Mouse (Mus musculus) stomach, postnatal 0 days (tissue): ENCODE data around the gene Ascc1.

Experiments used
- CTCF ChIP-seq: IDR thresholded peaks from 2 replicates; pipeline ENCODE4 v1.5.1; 2016; ENCODE audit warnings: antibody characterized with exemption, low read depth, mild to moderate bottlenecking, moderate library complexity
- EP300 ChIP-seq: optimal IDR thresholded peaks from 2 replicates; pipeline ENCODE3; 2016; ENCODE audit warnings: antibody characterized with exemption

GRCm38 (mm10) chr10:59991262-59991880 lies 11.2 kb upstream of the Ascc1 start:
- TF ChIP-seq EP300 (no peak), CTCF (no peak)
